Mouse (Mus musculus) kidney, postnatal 0 days (tissue): ENCODE results near the gene Dhx34. TPM values are rescaled to one million over a fixed set of nuclear protein-coding genes. Genes with fewer than 3 reads are reported as not detected.

Experiments
- ATAC-seq: fragments of 200-750 bp; cut with Nextera tagmentation; replicated peaks from 2 replicates; pipeline ENCODE4 v1.8.0; 2017; ENCODE audit warnings: low read depth, moderate number of reproducible peaks, moderate TSS enrichment, moderate library complexity; ENCODE audit not compliant: low FRiP score
- DNase-seq: peaks from one replicate; pipeline ENCODE4 v3.0.0-alpha.2; 2016; ENCODE audit warnings: low spot score
- H3K27ac ChIP-seq: fragments of 300-500 bp; sonication (generic); 2 replicates; pipeline ENCODE4 v1.5.1; 2014; ENCODE audit warnings: mild to moderate bottlenecking
- H3K27me3 ChIP-seq: fragments of 300-500 bp; sonication (generic); 2 replicates; pipeline ENCODE4 v1.6.1; 2014; ENCODE audit warnings: low read length, mixed read lengths; ENCODE audit not compliant: insufficient read depth
- H3K36me3 ChIP-seq: fragments of 300-500 bp; sonication (generic); 2 replicates; pipeline ENCODE4 v1.6.1; 2014; ENCODE audit warnings: low read length, mixed read lengths; ENCODE audit not compliant: insufficient read depth
- H3K4me1 ChIP-seq: fragments of 300-500 bp; sonication (generic); replicated peaks from 2 replicates; pipeline ENCODE4 v1.6.1; 2014; ENCODE audit warnings: antibody characterized with exemption, low read length, mixed read lengths; ENCODE audit not compliant: insufficient read depth
- H3K4me2 ChIP-seq: fragments of 300-500 bp; sonication (generic); 2 replicates; pipeline ENCODE4 v1.6.1; 2014; ENCODE audit warnings: mild to moderate bottlenecking, low read length, moderate library complexity, mixed read lengths
- H3K4me3 ChIP-seq: fragments of 300-500 bp; sonication (generic); replicated peaks from 2 replicates; pipeline ENCODE4 v1.5.1; 2014; ENCODE audit warnings: low read depth, low read length
- H3K9ac ChIP-seq: fragments of 300-500 bp; sonication (generic); 2 replicates; pipeline ENCODE4 v1.6.1; 2014; ENCODE audit warnings: low read depth, low read length
- H3K9me3 ChIP-seq: fragments of 300-500 bp; sonication (generic); replicated peaks from 2 replicates; pipeline ENCODE4 v1.6.1; 2016; ENCODE audit warnings: low read length, inconsistent platforms, mixed read lengths
- CTCF ChIP-seq: IDR thresholded peaks from 2 replicates; pipeline ENCODE4 v1.5.1; 2016; ENCODE audit warnings: antibody characterized with exemption, low read depth, mild to moderate bottlenecking, moderate library complexity
- WGBS: fragments of 180-500 bp; shearing (Covaris S2); extraction: QIAGEN DNeasy Blood & Tissue Kit; methylation state at CpG from one replicate; pipeline ENCODE4 v1.1.7; 2014; 5-methylcytosine and 5-hydroxymethylcytosine counted together
- polyA plus RNA-seq: library from polyadenylated mRNA; unstranded; fragments of >200 nt; fragmentation: Nextera tagmentation; extraction: Ambion mirVana; gene quantifications from 2 replicates; pipeline ENCODE4 v1.2.1, GENCODE M21; 2015

Gene Dhx34
- polyA plus RNA-seq, 1 experiment from 2014 or later: 11.6 TPM

- TF ChIP-seq CTCF: no peak
- Histone ChIP-seq H3K27me3 (no peaks in the 10 kb centered on the region), H3K4me2 (no peak overlapping the region), H3K36me3 (peaks cover 24% of the 10 kb centered on the region; the same call in 1 of the 2 replicates), H3K9me3 (no peaks in the 10 kb centered on the region), H3K9ac (no peak overlapping the region), H3K27ac (no peak overlapping the region), H3K4me3 (no peak overlapping the region), H3K4me1 (no peaks in the 10 kb centered on the region)
- WGBS: 66% methylated on average over 9 of the region's 9 CpGs
- DNase-seq: no peak
- no peak for ATAC-seq
Measured at GRCm38 (mm10) chr7:16204791-16205190, 17.0 kb downstream of the Dhx34 start.

GRCm38 (mm10) chr7:16203505-16203903 is 18.3 kb downstream of the Dhx34 start:
- Histone ChIP-seq H3K9me3 (no peaks in the 10 kb centered on the region), H3K9ac (0 out of 2 replicates have a peak overlapping the region, but pooled peaks have one; percentile 27), H3K4me3 (no peak overlapping the region), H3K27ac (peak overlapping the region; percentile 19; the same call in 1 of the 2 replicates), H3K4me2 (no peak overlapping the region), H3K4me1 (no peaks in the 10 kb centered on the region), H3K36me3 (0 out of 2 replicates have a peak, but pooled peaks cover 30% of the 10 kb centered on the region), H3K27me3 (no peaks in the 10 kb centered on the region)
- TF ChIP-seq CTCF: no peak
- ATAC-seq (peak; percentile 46), DNase-seq (peak; percentile 63)
- WGBS: 52% methylated on average over 13 of the region's 13 CpGs

- 0 out of 2 replicates have a peak, but pooled peaks cover 36% of the 10 kb centered on the region for H3K36me3 ChIP-seq
- H3K27ac ChIP-seq: peak overlapping the region; percentile 19; the same call in 1 of the 2 replicates
- peak; percentile 38 for ATAC-seq
- TF ChIP-seq CTCF: 0 out of 2 replicates have a peak, but pooled peaks have one; percentile 20
- H3K4me1 ChIP-seq: no peaks in the 10 kb centered on the region
- peak; percentile 18 for DNase-seq
- 64% methylated on average over 15 of the region's 15 CpGs for WGBS
- no peak overlapping the region for H3K4me2 ChIP-seq
- no peak overlapping the region for H3K9ac ChIP-seq
- H3K9me3 ChIP-seq: no peaks in the 10 kb centered on the region
- no peak overlapping the region for H3K4me3 ChIP-seq
- H3K27me3 ChIP-seq: no peaks in the 10 kb centered on the region
Measured at GRCm38 (mm10) chr7:16202756-16203504, 18.9 kb downstream of the Dhx34 start.

- 83% methylated on average over 6 of the region's 6 CpGs for WGBS
- no peak overlapping the region for H3K9ac ChIP-seq
- DNase-seq (no peak), ATAC-seq (no peak)
- no peaks in the 10 kb centered on the region for H3K9me3 ChIP-seq
- no peaks in the 10 kb centered on the region for H3K4me1 ChIP-seq
- no peak overlapping the region for H3K27ac ChIP-seq
- TF ChIP-seq CTCF: no peak
- H3K4me3 ChIP-seq: no peak overlapping the region
- H3K36me3 ChIP-seq: 0 out of 2 replicates have a peak, but pooled peaks cover 40% of the 10 kb centered on the region
- no peaks in the 10 kb centered on the region for H3K27me3 ChIP-seq
- H3K4me2 ChIP-seq: no peak overlapping the region
Measured at GRCm38 (mm10) chr7:16201136-16201535, 20.7 kb downstream of the Dhx34 start.

GRCm38 (mm10) chr7:16198540-16198939 is 23.3 kb downstream of the Dhx34 start:
- Histone ChIP-seq H3K4me3 (no peak overlapping the region), H3K4me2 (no peak overlapping the region), H3K27me3 (no peaks in the 10 kb centered on the region), H3K4me1 (no peaks in the 10 kb centered on the region), H3K9ac (no peak overlapping the region), H3K27ac (no peak overlapping the region), H3K9me3 (no peaks in the 10 kb centered on the region), H3K36me3 (0 out of 2 replicates have a peak, but pooled peaks cover 38% of the 10 kb centered on the region)
- 85% methylated on average over 11 of the region's 11 CpGs for WGBS
- ATAC-seq (no peak), DNase-seq (no peak)
- TF ChIP-seq CTCF: no peak

GRCm38 (mm10) chr7:16197166-16197565 is 24.7 kb downstream of the Dhx34 start:
- Histone ChIP-seq H3K4me3 (no peak overlapping the region), H3K4me2 (no peak overlapping the region), H3K9me3 (no peaks in the 10 kb centered on the region), H3K27ac (no peak overlapping the region), H3K27me3 (no peaks in the 10 kb centered on the region), H3K4me1 (no peaks in the 10 kb centered on the region), H3K9ac (no peak overlapping the region), H3K36me3 (0 out of 2 replicates have a peak, but pooled peaks cover 34% of the 10 kb centered on the region)
- 66% methylated on average over 5 of the region's 5 CpGs for WGBS
- no peak for ATAC-seq
- DNase-seq: no peak
- TF ChIP-seq CTCF: no peak
